9 mouse cellular contexts compared by ENCODE assay signal in the genomic region with DNA sequence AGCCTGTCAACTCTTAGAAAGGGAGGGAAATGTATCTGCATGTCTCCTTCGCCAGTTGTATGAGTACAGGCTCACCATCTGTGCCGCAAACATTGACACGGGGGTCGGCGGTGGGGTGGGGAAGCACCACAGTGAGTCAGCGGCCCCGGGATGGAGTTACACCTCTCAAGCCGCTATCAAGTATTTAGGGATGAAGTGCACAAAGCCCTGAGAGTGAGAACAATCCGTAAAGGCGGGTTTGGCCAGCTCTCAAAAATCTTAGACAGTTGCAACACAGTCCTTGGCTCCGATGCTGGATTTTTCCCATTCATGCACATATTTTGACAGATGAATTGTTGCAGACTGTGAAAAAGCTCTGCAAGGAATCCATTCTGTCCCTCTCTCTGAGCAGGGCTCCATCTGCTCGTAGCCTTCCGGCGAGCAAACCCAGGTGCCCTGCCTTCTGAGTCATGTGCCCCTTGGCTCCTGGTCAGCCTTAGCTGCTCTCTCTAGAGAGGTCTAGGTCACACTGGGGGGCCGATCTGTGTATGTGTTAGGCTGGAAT.
A peak's percentile ranks its signal among the peaks of the same experiment; 100 is the strongest.
DNase-seq lines count a peak whose midpoint lies in the region; ATAC-seq lines count a peak whose summit lies in the region.
"Had no signal": no experiment of that assay in that cellular context is flagged by ENCODE, and none has a peak within 500 bp of the region (broad histone marks: within the 10 kb centered on the region; RNA-seq: fewer than 3 reads in every experiment).

No protein-coding gene starts in this region.

- no peaks in the 10 kb centered on the region for H3K36me3 ChIP-seq in stomach, embryonic 15.5 days
- H3K36me3 ChIP-seq: liver, embryonic 15.5 days had no signal

- H3K4me1 ChIP-seq in stomach, embryonic 15.5 days, result peaks cover 5% of the 10 kb centered on the region; the same call in 1 of the 2 replicates
- H3K4me1 ChIP-seq: liver, embryonic 15.5 days had no signal

- H3K4me3 ChIP-seq in stomach, embryonic 15.5 days (replicated peaks), result no peak overlapping the region
- H3K4me3 ChIP-seq: liver, embryonic 15.5 days had no signal

- ATAC-seq in stomach, embryonic 15.5 days (ENCODE audit: insufficient read depth, low FRiP score, low read depth), result peak; percentile 74
- ATAC-seq in megakaryocyte, adult 5-6 weeks (ENCODE audit: poor library complexity, severe bottlenecking), result no peak

- H3K9me3 ChIP-seq in stomach, embryonic 15.5 days, result no peaks in the 10 kb centered on the region
- H3K9me3 ChIP-seq: liver, embryonic 15.5 days had no signal

- H3K27me3 ChIP-seq in stomach, embryonic 15.5 days (replicated peaks), result no peaks in the 10 kb centered on the region
- H3K27me3 ChIP-seq: liver, embryonic 15.5 days had no signal

- peak; percentile 97 for DNase-seq in Muller cell, postnatal 12 days (ENCODE audit: inconsistent ontology term)
- DNase-seq in cerebellum, adult 9-11 months, result peak; percentile 82
- peak; percentile 33 for DNase-seq in frontal cortex, postnatal 14 days (ENCODE audit: low spot score in 2 of 2)
- DNase-seq in heart, postnatal 4 days, result peak; percentile 71
- DNase-seq in layer of hippocampus, postnatal 10 days (ENCODE audit: low spot score in 2 of 2), result peak; percentile 60 to 67
- peak; percentile 68 to 78 for DNase-seq in lung, postnatal 4 days

- no peak overlapping the region for H3K9ac ChIP-seq in stomach, embryonic 15.5 days
- H3K9ac ChIP-seq: liver, embryonic 15.5 days had no signal

- 12% methylated on average over 15 of the region's 15 CpGs for WGBS in stomach, embryonic 15.5 days

- H3K4me2 ChIP-seq in stomach, embryonic 15.5 days, result peak overlapping the region; percentile 38
- H3K4me2 ChIP-seq: liver, embryonic 15.5 days had no signal

- peak overlapping the region; percentile 74; the same call in 1 of the 2 replicates for H3K27ac ChIP-seq in stomach, embryonic 15.5 days
- H3K27ac ChIP-seq: liver, embryonic 15.5 days had no signal

Comparison
In these comparisons a context has a peak if more than half of its experiments do, and no peak if none do; other contexts are left out.
1. DNase-seq: peak in every context shown above with its lines; median percentile 97 in Muller cell, postnatal 12 days; 82 in cerebellum, adult 9-11 months; 73 in lung, postnatal 4 days; 71 in heart, postnatal 4 days; 64 in layer of hippocampus, postnatal 10 days; 33 in frontal cortex, postnatal 14 days.